Mouse (Mus musculus) liver, embryonic 18 days (tissue): ENCODE results near the gene Jam3. TPM values are rescaled to one million over a fixed set of nuclear protein-coding genes. Genes with fewer than 3 reads are reported as not detected.

Experiments
- polyA plus RNA-seq: library from polyadenylated mRNA; depleted of rRNA; stranded (reverse); fragments of >200 nt; gene quantifications from 2 replicates; pipeline ENCODE4 v1.2.3, GENCODE M21; 2012; rRNA removed

Gene Jam3
- 1.9 and 2.1 TPM in 2 replicates for polyA plus RNA-seq

GRCm38 (mm10) chr9:27154763-27155530 lies at the start of gene Jam3:
Gene Jam3, minus strand, starts transcription at chr9:27155421.

Other genes with a start within 250 kb of the Jam3 start
- gene Gm1110, start 232.3 kb downstream of the Jam3 start, polyA plus RNA-seq: 0.01 TPM in 1 of 2 replicates, not detected in the other
- gene Acad8, start 155.9 kb downstream of the Jam3 start, polyA plus RNA-seq: 16.5 and 16.7 TPM in 2 replicates
- 18.2 and 18.6 TPM in 2 replicates for gene Thyn1, start 155.7 kb downstream of the Jam3 start, polyA plus RNA-seq
- gene Vps26b, start 125.4 kb downstream of the Jam3 start, polyA plus RNA-seq: 8.0 and 9.7 TPM in 2 replicates
- 26.7 and 30.3 TPM in 2 replicates for gene Ncapd3, start 125.2 kb downstream of the Jam3 start, polyA plus RNA-seq
- 0.01 TPM in 2 replicates for gene Igsf9b, start 143.8 kb upstream of the Jam3 start, polyA plus RNA-seq
- gene Spata19, start 241.4 kb upstream of the Jam3 start, polyA plus RNA-seq: not detected in 2 replicates